Mouse (Mus musculus): ENCODE measurements around the gene Wfdc5. TPM values are rescaled to one million over a fixed set of nuclear protein-coding genes. Genes with fewer than 3 reads are reported as not detected.

The Wfdc5 gene
- not detected in 2 replicates for total RNA-seq (2014; rRNA removed)
- not detected in 2 replicates for polyA plus RNA-seq (2012; rRNA removed)

DNA sequence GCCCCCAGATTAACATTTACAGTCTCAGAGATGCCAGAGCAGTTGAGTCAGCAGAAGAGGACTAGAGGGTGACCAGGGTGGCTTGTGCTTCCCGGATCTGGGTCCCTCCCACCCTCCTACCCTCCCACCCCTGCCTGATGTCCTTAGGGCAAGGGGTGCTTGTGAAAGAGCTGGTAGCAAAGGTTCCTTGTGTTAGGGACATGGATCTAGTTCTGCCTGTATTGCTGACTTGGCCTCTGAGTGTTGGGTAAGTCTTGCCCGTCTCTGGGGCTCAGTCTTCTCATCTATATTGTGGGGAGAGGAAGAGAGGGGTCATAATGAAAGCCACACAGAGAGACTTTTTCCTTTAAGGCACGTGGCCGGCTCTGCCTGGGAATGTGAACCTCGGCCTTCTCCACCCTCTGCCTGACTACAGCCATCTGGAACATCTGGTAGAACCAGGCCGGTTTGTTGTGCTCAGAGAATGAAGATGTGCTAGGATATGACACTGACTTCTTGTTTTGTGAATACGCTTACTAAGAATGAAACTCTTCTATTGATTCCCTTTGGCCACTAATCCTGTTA lies at the start of gene Wfdc5:
TSS of gene Wfdc5 (minus strand) at position 51 of the 564 bp plus-strand sequence.
- Histone ChIP-seq H3K9ac (ENCODE audit: low read depth, low read length) (no peak within 1 kb of the TSS), H3K36me3 (ENCODE audit: control insufficient read depth, insufficient read depth, low read length) (no peaks in the 10 kb centered on the region), H3K4me1 (ENCODE audit: control insufficient read depth, insufficient read depth, low read length) (no peaks in the 10 kb centered on the region), H3K4me3 (ENCODE audit: insufficient read depth, low read depth, low read length) (no peak within 1 kb of the TSS), H3K27me3 (ENCODE audit: control insufficient read depth, insufficient read depth, low read length) (no peaks in the 10 kb centered on the region), H3K79me2 (ENCODE audit: control insufficient read depth, insufficient read depth, low read length) (no peaks in the 10 kb centered on the region), H3K27ac (replicated peaks; ENCODE audit: insufficient read depth, low read depth, low read length) (no peak within 1 kb of the TSS)
- no peak for DNase-seq (ENCODE audit: extremely low read depth, low read depth, low spot score)
- TF ChIP-seq POLR2A (IDR thresholded peaks at IDR 0.05; ENCODE audit: extremely low read depth, insufficient read depth, low read length) (no peak), CTCF (IDR thresholded peaks at IDR 0.05; ENCODE audit: low read depth, low read length) (no peak)
- WGBS, result 80% methylated on average over 7 of the region's 7 CpGs

DNA sequence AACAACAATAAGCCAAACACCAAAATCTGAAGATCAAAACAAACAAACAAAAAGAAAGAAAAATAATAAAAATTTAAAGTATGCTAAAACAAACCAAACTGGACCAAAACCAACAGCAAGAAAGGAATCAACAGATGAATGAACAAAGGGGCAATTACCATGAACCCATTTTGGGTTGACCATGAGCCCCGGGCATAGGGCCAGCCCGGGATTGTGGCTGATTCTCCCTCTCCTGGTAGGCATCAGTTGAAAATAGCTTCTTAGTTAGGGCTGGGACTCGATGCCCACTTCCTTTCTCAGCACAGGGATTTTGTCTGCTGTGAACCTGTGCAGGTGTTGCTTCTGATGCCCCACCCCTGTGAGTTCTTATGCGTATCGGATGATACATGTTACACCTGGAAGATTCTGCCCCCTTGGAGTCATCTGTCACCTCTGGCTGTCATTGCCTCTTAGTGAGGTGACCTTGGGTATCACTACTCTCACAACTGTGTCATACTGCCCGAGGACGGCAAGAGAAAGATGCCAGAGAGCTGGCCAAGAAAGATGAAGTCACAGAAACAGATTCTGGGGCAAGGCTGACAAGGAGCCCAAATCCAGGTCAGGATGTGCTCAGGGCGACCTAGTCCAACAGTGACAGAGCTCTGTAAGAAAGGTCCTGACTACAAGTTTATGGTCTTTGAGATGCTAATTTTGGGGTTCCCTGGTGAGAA lies 46.0 kb upstream of the Wfdc5 start:
- Histone ChIP-seq H3K9ac (ENCODE audit: low read depth, low read length) (no peak overlapping the region), H3K27ac (replicated peaks; ENCODE audit: insufficient read depth, low read depth, low read length) (no peak overlapping the region), H3K4me3 (ENCODE audit: insufficient read depth, low read depth, low read length) (no peak overlapping the region), H3K27me3 (ENCODE audit: control insufficient read depth, insufficient read depth, low read length) (no peaks in the 10 kb centered on the region), H3K36me3 (ENCODE audit: control insufficient read depth, insufficient read depth, low read length) (no peaks in the 10 kb centered on the region), H3K79me2 (ENCODE audit: control insufficient read depth, insufficient read depth, low read length) (no peaks in the 10 kb centered on the region), H3K4me1 (ENCODE audit: control insufficient read depth, insufficient read depth, low read length) (no peaks in the 10 kb centered on the region)
- TF ChIP-seq CTCF (IDR thresholded peaks at IDR 0.05; ENCODE audit: low read depth, low read length) (no peak), POLR2A (IDR thresholded peaks at IDR 0.05; ENCODE audit: extremely low read depth, insufficient read depth, low read length) (no peak)
- DNase-seq (ENCODE audit: extremely low read depth, low read depth, low spot score), result no peak
- 82% methylated on average over 8 of the region's 8 CpGs for WGBS

GRCm38 (mm10) chr2:164221522-164221921 lies 39.0 kb upstream of the Wfdc5 start, which contains the start of gene Wfdc15b:
Wfdc15b (minus strand) TSS chr2:164221660.
- TF ChIP-seq POLR2A (IDR thresholded peaks at IDR 0.05; ENCODE audit: extremely low read depth, insufficient read depth, low read length), result no peak
- TF ChIP-seq CTCF (IDR thresholded peaks at IDR 0.05; ENCODE audit: low read depth, low read length), result no peak
- Histone ChIP-seq H3K4me3 (ENCODE audit: insufficient read depth, low read depth, low read length) (no peak within 1 kb of the TSS), H3K79me2 (ENCODE audit: control insufficient read depth, insufficient read depth, low read length) (no peaks in the 10 kb centered on the region), H3K36me3 (ENCODE audit: control insufficient read depth, insufficient read depth, low read length) (no peaks in the 10 kb centered on the region), H3K9ac (ENCODE audit: low read depth, low read length) (no peak within 1 kb of the TSS), H3K27me3 (ENCODE audit: control insufficient read depth, insufficient read depth, low read length) (no peaks in the 10 kb centered on the region), H3K4me1 (ENCODE audit: control insufficient read depth, insufficient read depth, low read length) (no peaks in the 10 kb centered on the region), H3K27ac (replicated peaks; ENCODE audit: insufficient read depth, low read depth, low read length) (no peak within 1 kb of the TSS)
- 59% methylated on average over 11 of the region's 11 CpGs for WGBS
- DNase-seq (ENCODE audit: extremely low read depth, low read depth, low spot score), result no peak

DNA sequence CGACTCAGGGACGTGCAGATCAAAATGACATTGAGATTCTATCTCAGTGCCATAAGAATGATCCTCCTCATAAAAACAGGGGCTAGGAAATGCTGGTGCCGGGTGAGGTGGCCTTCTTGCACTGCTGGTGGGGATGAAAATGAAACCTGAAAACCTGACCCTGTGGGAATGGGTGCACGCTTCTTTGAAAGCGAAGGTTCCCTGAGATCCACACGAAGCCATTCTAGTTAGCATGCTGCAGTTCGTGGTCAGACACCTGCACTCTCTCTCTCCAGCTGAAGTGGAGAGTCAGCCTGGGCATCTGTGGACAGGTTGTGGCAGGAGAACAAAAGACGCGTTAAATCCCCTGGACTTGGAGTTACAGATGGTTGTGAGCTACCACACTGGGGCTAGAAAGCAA lies 36.8 kb upstream of the Wfdc5 start:
- Histone ChIP-seq H3K27me3 (ENCODE audit: control insufficient read depth, insufficient read depth, low read length) (peaks cover 2% of the 10 kb centered on the region; the same call in 1 of the 2 replicates), H3K27ac (replicated peaks; ENCODE audit: insufficient read depth, low read depth, low read length) (no peak overlapping the region), H3K4me3 (ENCODE audit: insufficient read depth, low read depth, low read length) (no peak overlapping the region), H3K9ac (ENCODE audit: low read depth, low read length) (no peak overlapping the region), H3K4me1 (ENCODE audit: control insufficient read depth, insufficient read depth, low read length) (no peaks in the 10 kb centered on the region), H3K36me3 (ENCODE audit: control insufficient read depth, insufficient read depth, low read length) (no peaks in the 10 kb centered on the region), H3K79me2 (ENCODE audit: control insufficient read depth, insufficient read depth, low read length) (no peaks in the 10 kb centered on the region)
- no peak for DNase-seq (ENCODE audit: extremely low read depth, low read depth, low spot score)
- no peak for TF ChIP-seq CTCF (IDR thresholded peaks at IDR 0.05; ENCODE audit: low read depth, low read length)
- no peak for TF ChIP-seq POLR2A (IDR thresholded peaks at IDR 0.05; ENCODE audit: extremely low read depth, insufficient read depth, low read length)
- WGBS, result 81% methylated on average over 9 of the region's 9 CpGs

DNA sequence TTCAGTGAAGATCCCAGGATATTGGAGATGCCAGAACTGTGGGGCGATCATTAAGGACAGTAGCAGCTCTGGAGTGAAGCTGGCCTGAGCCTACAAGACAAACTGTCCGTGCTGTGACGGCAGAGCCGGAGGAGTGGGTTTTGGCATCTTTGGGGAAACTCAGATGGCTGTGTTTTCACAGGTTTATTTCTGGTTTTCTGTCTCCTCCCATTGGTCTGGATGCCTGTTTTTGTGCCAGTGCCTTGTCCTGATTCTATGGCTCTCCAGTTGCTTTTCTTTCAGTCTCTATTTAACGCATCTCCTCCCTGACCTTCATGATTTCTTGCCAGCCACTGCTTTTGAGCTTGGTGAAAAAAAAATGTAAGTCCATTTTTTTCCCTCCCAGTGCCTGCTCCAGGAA lies 30.2 kb upstream of the Wfdc5 start:
- H3K79me2 ChIP-seq (ENCODE audit: control insufficient read depth, insufficient read depth, low read length), result no peaks in the 10 kb centered on the region
- H3K4me3 ChIP-seq (ENCODE audit: insufficient read depth, low read depth, low read length), result no peak overlapping the region
- H3K27ac ChIP-seq (replicated peaks; ENCODE audit: insufficient read depth, low read depth, low read length), result no peak overlapping the region
- no peaks in the 10 kb centered on the region for H3K36me3 ChIP-seq (ENCODE audit: control insufficient read depth, insufficient read depth, low read length)
- TF ChIP-seq POLR2A (IDR thresholded peaks at IDR 0.05; ENCODE audit: extremely low read depth, insufficient read depth, low read length) (no peak), CTCF (IDR thresholded peaks at IDR 0.05; ENCODE audit: low read depth, low read length) (no peak)
- no peak overlapping the region for H3K9ac ChIP-seq (ENCODE audit: low read depth, low read length)
- 91% methylated on average over 5 of the region's 5 CpGs for WGBS
- no peaks in the 10 kb centered on the region for H3K4me1 ChIP-seq (ENCODE audit: control insufficient read depth, insufficient read depth, low read length)
- DNase-seq (ENCODE audit: extremely low read depth, low read depth, low spot score), result no peak
- peaks cover 2% of the 10 kb centered on the region; the same call in 1 of the 2 replicates for H3K27me3 ChIP-seq (ENCODE audit: control insufficient read depth, insufficient read depth, low read length)

GRCm38 (mm10) chr2:164210892-164211291 lies 28.4 kb upstream of the Wfdc5 start:
- 89% methylated on average over 4 of the region's 4 CpGs for WGBS

More at GRCm38 (mm10) chr2:164210892-164211291, 28.4 kb upstream of the Wfdc5 start:
- TF ChIP-seq POLR2A (IDR thresholded peaks at IDR 0.05; ENCODE audit: extremely low read depth, insufficient read depth, low read length) (no peak), CTCF (IDR thresholded peaks at IDR 0.05; ENCODE audit: low read depth, low read length) (no peak)
- no peak for DNase-seq (ENCODE audit: extremely low read depth, low read depth, low spot score)
- H3K4me3 ChIP-seq (ENCODE audit: insufficient read depth, low read depth, low read length), result no peak overlapping the region
- no peaks in the 10 kb centered on the region for H3K36me3 ChIP-seq (ENCODE audit: control insufficient read depth, insufficient read depth, low read length)
- H3K79me2 ChIP-seq (ENCODE audit: control insufficient read depth, insufficient read depth, low read length), result no peaks in the 10 kb centered on the region
- H3K27ac ChIP-seq (replicated peaks; ENCODE audit: insufficient read depth, low read depth, low read length), result no peak overlapping the region
- no peaks in the 10 kb centered on the region for H3K4me1 ChIP-seq (ENCODE audit: control insufficient read depth, insufficient read depth, low read length)
- H3K9ac ChIP-seq (ENCODE audit: low read depth, low read length), result no peak overlapping the region
- peaks cover 2% of the 10 kb centered on the region; the same call in 1 of the 2 replicates for H3K27me3 ChIP-seq (ENCODE audit: control insufficient read depth, insufficient read depth, low read length)
